Mouse (Mus musculus) liver, embryonic 15.5 days (tissue): Measurements from ENCODE around the gene Sumf1. TPM values are rescaled to one million over a fixed set of nuclear protein-coding genes. Genes with fewer than 3 reads are reported as not detected.

ENCODE experiments used
- ATAC-seq: fragments of 200-750 bp; cut with Nextera tagmentation; 2 replicates; pipeline ENCODE4 v1.8.0; 2017; ENCODE audit warnings: moderate number of reproducible peaks, mild to moderate bottlenecking, moderate library complexity; ENCODE audit not compliant: insufficient read depth
- H3K27ac ChIP-seq: fragments of 300-500 bp; sonication (generic); replicated peaks from 2 replicates; pipeline ENCODE4 v1.5.1; 2015; ENCODE audit warnings: mild to moderate bottlenecking, inconsistent platforms
- H3K27me3 ChIP-seq: fragments of 300-500 bp; sonication (generic); 2 replicates; pipeline ENCODE4 v1.6.1; 2015; ENCODE audit warnings: mild to moderate bottlenecking, inconsistent platforms
- H3K36me3 ChIP-seq: fragments of 300-500 bp; sonication (generic); replicated peaks from 2 replicates; pipeline ENCODE4 v1.6.1; 2015; ENCODE audit warnings: moderate library complexity, mild to moderate bottlenecking, inconsistent platforms
- H3K4me1 ChIP-seq: fragments of 300-500 bp; sonication (generic); replicated peaks from 2 replicates; pipeline ENCODE4 v1.6.1; 2015; ENCODE audit warnings: inconsistent platforms
- H3K4me2 ChIP-seq: fragments of 300-500 bp; sonication (generic); 2 replicates; pipeline ENCODE4 v1.6.1; 2015; ENCODE audit warnings: moderate library complexity, mild to moderate bottlenecking, inconsistent platforms
- H3K4me3 ChIP-seq: fragments of 300-500 bp; sonication (generic); replicated peaks from 2 replicates; pipeline ENCODE4 v1.5.1; 2015; ENCODE audit warnings: mild to moderate bottlenecking, inconsistent platforms
- H3K9ac ChIP-seq: fragments of 300-500 bp; sonication (generic); 2 replicates; pipeline ENCODE4 v1.6.1; 2015; ENCODE audit warnings: moderate library complexity, mild to moderate bottlenecking, inconsistent platforms
- H3K9me3 ChIP-seq: fragments of 300-500 bp; sonication (generic); replicated peaks from 2 replicates; pipeline ENCODE4 v1.6.1; 2016; ENCODE audit warnings: inconsistent platforms
- WGBS: fragments of 180-500 bp; shearing (Covaris S2); methylation state at CpG from one replicate; pipeline ENCODE4 v1.1.7; 2015; ENCODE audit warnings: mixed read lengths; ENCODE audit not compliant: insufficient replicate concordance; 5-methylcytosine and 5-hydroxymethylcytosine counted together
- polyA plus RNA-seq: library from polyadenylated mRNA; unstranded; fragments of >200 nt; fragmentation: Nextera tagmentation; extraction: Ambion mirVana; gene quantifications from 2 replicates; pipeline ENCODE4 v1.2.1, GENCODE M21; 2015

Sumf1 gene
- polyA plus RNA-seq, 1 experiment from 2014 or later, result 8.7 TPM

- Histone ChIP-seq H3K4me3 (no peak overlapping the region), H3K4me2 (no peak overlapping the region), H3K27me3 (no peaks in the 10 kb centered on the region), H3K4me1 (no peaks in the 10 kb centered on the region), H3K36me3 (no peaks in the 10 kb centered on the region), H3K27ac (no peak overlapping the region), H3K9me3 (no peaks in the 10 kb centered on the region), H3K9ac (no peak overlapping the region)
- WGBS, result 50% methylated on average over 1 of the region's 1 CpGs
- ATAC-seq, result no peak
These were observed 94.1 kb downstream of the Sumf1 start for GRCm38 (mm10) chr6:108091296-108091695.

GRCm38 (mm10) chr6:108075857-108076256, 109.5 kb downstream of the Sumf1 start:
- H3K9me3 ChIP-seq, result no peaks in the 10 kb centered on the region
- no peak for ATAC-seq
- no peaks in the 10 kb centered on the region for H3K36me3 ChIP-seq
- 73% methylated on average over 7 of the region's 7 CpGs for WGBS
- H3K4me2 ChIP-seq, result no peak overlapping the region
- H3K4me3 ChIP-seq, result no peak overlapping the region
- no peak overlapping the region for H3K27ac ChIP-seq
- H3K9ac ChIP-seq, result no peak overlapping the region
- H3K27me3 ChIP-seq, result no peaks in the 10 kb centered on the region
- no peaks in the 10 kb centered on the region for H3K4me1 ChIP-seq

GRCm38 (mm10) chr6:108074624-108075023, 110.8 kb downstream of the Sumf1 start:
- Histone ChIP-seq H3K9me3 (no peaks in the 10 kb centered on the region), H3K36me3 (no peaks in the 10 kb centered on the region), H3K4me1 (no peaks in the 10 kb centered on the region), H3K27me3 (no peaks in the 10 kb centered on the region), H3K4me3 (no peak overlapping the region), H3K9ac (no peak overlapping the region), H3K4me2 (no peak overlapping the region), H3K27ac (no peak overlapping the region)
- WGBS, result 80% methylated on average over 10 of the region's 10 CpGs
- ATAC-seq, result no peak

DNA sequence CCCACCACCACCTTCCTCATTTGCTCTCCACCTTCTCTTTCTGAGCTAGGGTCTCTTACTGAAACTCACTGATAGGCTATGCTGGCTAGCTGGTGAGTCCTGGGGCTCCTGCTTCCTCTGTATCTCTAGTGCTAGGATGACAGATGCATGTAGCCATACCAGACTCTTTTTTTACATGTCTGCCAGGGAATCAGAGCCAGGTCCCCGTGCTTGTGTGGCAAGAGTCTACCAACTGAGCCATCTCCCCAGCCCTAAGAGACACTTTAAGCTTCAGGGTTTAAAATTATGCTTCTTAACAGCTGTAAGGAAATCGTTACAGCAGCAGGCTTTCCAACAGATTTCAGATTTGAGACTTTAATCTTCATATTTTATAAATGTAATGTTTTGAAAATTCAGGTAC, 111.5 kb downstream of the Sumf1 start:
- H3K9me3 ChIP-seq, result no peaks in the 10 kb centered on the region
- no peak overlapping the region for H3K27ac ChIP-seq
- no peak overlapping the region for H3K4me3 ChIP-seq
- H3K4me2 ChIP-seq, result no peak overlapping the region
- no peak for ATAC-seq
- H3K9ac ChIP-seq, result no peak overlapping the region
- no peaks in the 10 kb centered on the region for H3K27me3 ChIP-seq
- no peaks in the 10 kb centered on the region for H3K4me1 ChIP-seq
- 69% methylated on average over 2 of the region's 2 CpGs for WGBS
- H3K36me3 ChIP-seq, result no peaks in the 10 kb centered on the region

GRCm38 (mm10) chr6:108073071-108073470, 112.3 kb downstream of the Sumf1 start:
- H3K9me3 ChIP-seq, result no peaks in the 10 kb centered on the region
- no peak overlapping the region for H3K4me3 ChIP-seq
- no peaks in the 10 kb centered on the region for H3K36me3 ChIP-seq
- ATAC-seq, result no peak
- no peak overlapping the region for H3K4me2 ChIP-seq
- no peaks in the 10 kb centered on the region for H3K27me3 ChIP-seq
- no peak overlapping the region for H3K9ac ChIP-seq
- H3K4me1 ChIP-seq, result no peaks in the 10 kb centered on the region
- H3K27ac ChIP-seq, result no peak overlapping the region
- WGBS, result 77% methylated on average over 5 of the region's 5 CpGs

GRCm38 (mm10) chr6:108070947-108071346, 114.4 kb downstream of the Sumf1 start:
- H3K9ac ChIP-seq, result no peak overlapping the region
- no peaks in the 10 kb centered on the region for H3K9me3 ChIP-seq
- H3K27me3 ChIP-seq, result no peaks in the 10 kb centered on the region
- no peak for ATAC-seq
- no peaks in the 10 kb centered on the region for H3K4me1 ChIP-seq
- H3K4me2 ChIP-seq, result no peak overlapping the region
- H3K4me3 ChIP-seq, result no peak overlapping the region
- no peaks in the 10 kb centered on the region for H3K36me3 ChIP-seq
- WGBS, result 75% methylated on average over 7 of the region's 7 CpGs
- no peak overlapping the region for H3K27ac ChIP-seq

DNA sequence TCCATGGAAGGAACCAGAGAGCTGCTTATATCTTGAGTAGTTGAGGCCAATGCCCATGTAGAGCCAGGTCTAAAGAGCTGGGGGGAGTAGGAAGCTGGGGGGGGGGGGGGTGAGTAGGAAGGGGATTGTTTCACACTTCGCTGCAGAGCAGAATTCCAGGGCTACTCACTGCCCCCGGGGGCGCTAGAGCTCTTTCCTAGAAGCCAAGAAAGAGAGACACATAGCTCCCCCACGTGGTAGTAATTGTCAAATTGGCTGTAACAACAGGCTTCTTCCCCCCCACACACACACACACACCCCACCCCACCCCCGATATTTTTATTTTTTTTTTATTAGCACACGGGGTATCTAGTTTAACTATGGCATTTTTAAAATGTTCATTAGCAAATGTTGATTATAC, 119.8 kb downstream of the Sumf1 start:
- peak; percentile 35; the same call in 1 of the 2 replicates for ATAC-seq
- WGBS, result 5% methylated on average over 6 of the region's 6 CpGs
- no peak overlapping the region for H3K9ac ChIP-seq

GRCm38 (mm10) chr6:108064918-108065526, 120.4 kb downstream of the Sumf1 start, which contains the start of gene Setmar:
Gene Setmar (plus strand): TSS chr6:108065045.
- peak within 1 kb of the TSS; percentile 65 for H3K4me3 ChIP-seq
- H3K9me3 ChIP-seq, result no peaks in the 10 kb centered on the region
- no peaks in the 10 kb centered on the region for H3K27me3 ChIP-seq
- H3K4me2 ChIP-seq, result peak within 1 kb of the TSS; percentile 77
- H3K36me3 ChIP-seq, result no peaks in the 10 kb centered on the region
- ATAC-seq, result peak; percentile 97
- WGBS, result under 1% methylated on average over 23 of the region's 24 CpGs
- peak within 1 kb of the TSS; percentile 74 for H3K27ac ChIP-seq
- H3K9ac ChIP-seq, result peak within 1 kb of the TSS; percentile 60
- H3K4me1 ChIP-seq, result peaks cover 13% of the 10 kb centered on the region

More for the DNA sequence above, 119.8 kb downstream of the Sumf1 start:
- H3K4me1 ChIP-seq, result peaks cover 13% of the 10 kb centered on the region
- H3K4me3 ChIP-seq, result peak overlapping the region; percentile 65
- no peaks in the 10 kb centered on the region for H3K27me3 ChIP-seq
- H3K27ac ChIP-seq, result no peak overlapping the region; the same call in 1 of the 2 replicates
- no peaks in the 10 kb centered on the region for H3K9me3 ChIP-seq
- peak overlapping the region; percentile 77 for H3K4me2 ChIP-seq
- no peaks in the 10 kb centered on the region for H3K36me3 ChIP-seq

- no peaks in the 10 kb centered on the region for H3K27me3 ChIP-seq
- H3K27ac ChIP-seq, result no peak overlapping the region
- peaks cover 13% of the 10 kb centered on the region for H3K4me1 ChIP-seq
- no peak overlapping the region for H3K9ac ChIP-seq
- H3K4me3 ChIP-seq, result no peak overlapping the region
- 72% methylated on average over 3 of the region's 3 CpGs for WGBS
- no peaks in the 10 kb centered on the region for H3K9me3 ChIP-seq
- no peak overlapping the region for H3K4me2 ChIP-seq
- H3K36me3 ChIP-seq, result no peaks in the 10 kb centered on the region
- no peak for ATAC-seq
These were observed 124.3 kb downstream of the Sumf1 start for GRCm38 (mm10) chr6:108061121-108061520.

DNA sequence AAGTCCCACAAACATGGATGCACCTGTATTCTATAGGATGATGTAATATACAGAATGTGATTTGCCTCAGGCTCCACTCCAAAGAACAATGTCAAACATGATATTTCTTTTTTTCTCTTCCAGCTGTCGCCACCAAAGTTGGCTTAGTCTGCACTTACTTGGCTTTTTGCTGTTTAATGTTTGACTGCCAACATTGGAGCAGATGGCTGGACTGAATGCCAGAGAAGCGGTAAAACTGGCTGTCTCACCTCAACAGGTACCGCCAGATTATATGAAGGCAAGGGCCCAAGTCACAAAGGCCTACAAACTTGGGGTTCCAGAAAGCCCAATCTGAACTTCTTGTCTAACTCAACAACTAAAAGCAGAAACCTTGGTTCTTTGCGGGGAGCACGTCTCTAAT, 127.3 kb downstream of the Sumf1 start:
- WGBS, result 77% methylated on average over 5 of the region's 5 CpGs
- Histone ChIP-seq H3K4me3 (no peak overlapping the region), H3K9me3 (no peaks in the 10 kb centered on the region), H3K9ac (no peak overlapping the region), H3K27ac (no peak overlapping the region), H3K4me1 (no peaks in the 10 kb centered on the region), H3K36me3 (no peaks in the 10 kb centered on the region), H3K4me2 (no peak overlapping the region), H3K27me3 (no peaks in the 10 kb centered on the region)
- ATAC-seq, result no peak

DNA sequence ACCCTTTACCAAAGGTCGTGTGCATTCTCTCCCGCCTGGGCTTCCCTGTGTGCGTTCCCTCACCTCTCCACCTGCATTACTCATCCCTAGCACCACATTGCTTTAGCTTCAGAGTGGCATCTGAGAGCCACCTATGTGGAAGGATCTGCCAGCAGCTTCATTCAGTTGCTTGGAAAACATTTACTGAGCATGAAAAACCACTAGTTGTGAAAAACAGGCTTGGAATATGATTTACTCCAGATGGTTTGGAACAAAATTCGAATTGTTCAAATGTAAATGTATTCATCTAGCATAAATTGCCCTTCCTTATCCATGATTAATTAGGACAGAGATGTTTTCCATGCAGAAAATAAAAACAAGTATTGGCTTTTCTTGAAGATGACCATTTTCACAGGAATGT, 128.0 kb downstream of the Sumf1 start:
- WGBS, result 53% methylated on average over 4 of the region's 4 CpGs
- Histone ChIP-seq H3K36me3 (no peaks in the 10 kb centered on the region), H3K9me3 (no peaks in the 10 kb centered on the region), H3K27ac (no peak overlapping the region), H3K4me2 (no peak overlapping the region), H3K4me3 (no peak overlapping the region), H3K27me3 (no peaks in the 10 kb centered on the region), H3K4me1 (no peaks in the 10 kb centered on the region), H3K9ac (no peak overlapping the region)
- no peak for ATAC-seq
